Mouse (Mus musculus): Measurements from ENCODE around the gene Kirrel3.

Kirrel3 gene

GRCm38 (mm10) chr9:34983513-34984462 lies 498.1 kb downstream of the Kirrel3 start:
- no peak for DNase-seq (ENCODE audit: low spot score)

GRCm38 (mm10) chr9:34986156-34986555 lies 500.5 kb downstream of the Kirrel3 start:
- DNase-seq (ENCODE audit: low spot score): no peak

GRCm38 (mm10) chr9:34987422-34988148 lies 501.9 kb downstream of the Kirrel3 start:
- DNase-seq (ENCODE audit: low spot score): no peak

- no peak for DNase-seq (ENCODE audit: low spot score)
Observed at GRCm38 (mm10) chr9:34988683-34989082, 503.0 kb downstream of the Kirrel3 start.

GRCm38 (mm10) chr9:34992201-34992600 lies 506.5 kb downstream of the Kirrel3 start:
- no peak for DNase-seq (ENCODE audit: low spot score)

- peak; percentile 89 for DNase-seq (ENCODE audit: low spot score)
Observed at GRCm38 (mm10) chr9:34993467-34994211, 507.9 kb downstream of the Kirrel3 start.

GRCm38 (mm10) chr9:34995078-34995477 lies 509.4 kb downstream of the Kirrel3 start:
- no peak for DNase-seq (ENCODE audit: low spot score)

- DNase-seq (ENCODE audit: low spot score): no peak
Observed at GRCm38 (mm10) chr9:34995660-34996378, 510.1 kb downstream of the Kirrel3 start.

- no peak for DNase-seq (ENCODE audit: low spot score)
Observed at GRCm38 (mm10) chr9:34997880-34998865, 512.5 kb downstream of the Kirrel3 start.

- DNase-seq (ENCODE audit: low spot score): no peak
Observed at GRCm38 (mm10) chr9:35004113-35004512, 518.4 kb downstream of the Kirrel3 start.

- DNase-seq (ENCODE audit: low spot score): no peak
Observed at GRCm38 (mm10) chr9:35007697-35008341, 522.1 kb downstream of the Kirrel3 start.

- DNase-seq (ENCODE audit: low spot score): no peak
Observed at GRCm38 (mm10) chr9:35016762-35017161, 531.1 kb downstream of the Kirrel3 start.

- no peak for DNase-seq (ENCODE audit: low spot score)
Observed at GRCm38 (mm10) chr9:35017563-35017962, 531.9 kb downstream of the Kirrel3 start.

GRCm38 (mm10) chr9:35018056-35018455 lies 532.4 kb downstream of the Kirrel3 start:
- DNase-seq (ENCODE audit: low spot score): no peak

- DNase-seq (ENCODE audit: low spot score): no peak
Observed at GRCm38 (mm10) chr9:35019372-35019771, 533.7 kb downstream of the Kirrel3 start.

- no peak for DNase-seq (ENCODE audit: low spot score)
Observed at GRCm38 (mm10) chr9:35020015-35020653, 534.4 kb downstream of the Kirrel3 start.

- DNase-seq (ENCODE audit: low spot score): no peak
Observed at GRCm38 (mm10) chr9:35021744-35022143, 536.0 kb downstream of the Kirrel3 start.

- DNase-seq (ENCODE audit: low spot score): no peak
Observed at GRCm38 (mm10) chr9:35024591-35025496, 539.1 kb downstream of the Kirrel3 start.

Data from testis, postnatal 10 days (tissue).